Comparison of ENCODE assay signal across 9 mouse cellular contexts in the genomic region with DNA sequence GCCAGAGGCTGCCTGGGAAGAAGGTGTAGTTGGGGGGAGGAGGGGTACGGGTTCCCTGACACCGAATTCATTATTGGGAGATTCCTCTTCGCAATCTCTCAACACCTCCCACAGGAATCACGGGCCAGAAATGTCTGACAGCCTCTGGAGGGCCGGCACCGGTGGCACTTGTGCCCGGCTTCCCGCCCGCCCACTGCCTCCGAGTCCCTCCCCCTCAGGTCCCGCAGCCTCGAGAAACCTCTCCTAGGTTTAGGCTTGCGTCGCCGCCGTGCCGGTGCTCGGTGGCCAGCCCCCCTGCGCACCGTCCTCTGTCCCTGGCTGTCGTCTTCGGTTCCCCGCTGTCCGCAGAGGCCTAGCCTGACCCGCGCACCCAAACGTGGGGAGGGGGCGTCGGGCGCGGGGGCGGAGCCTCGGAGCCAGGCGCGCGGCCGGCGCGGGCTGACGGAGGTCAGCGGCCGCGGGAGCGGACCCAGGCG. TPM values are rescaled to one million over a fixed set of nuclear protein-coding genes. Genes with fewer than 3 reads are reported as not detected.
A peak's percentile ranks its signal among the peaks of the same experiment; 100 is the strongest.
DNase-seq lines count a peak whose midpoint lies in the region; ATAC-seq and TF ChIP-seq lines count a peak whose summit lies in the region.
"Had no signal": no experiment of that assay in that cellular context is flagged by ENCODE, and none has a peak within 500 bp of the region (broad histone marks: within the 10 kb centered on the region; RNA-seq: fewer than 3 reads in every experiment).

TSS of gene Caskin1 (plus strand) at position 416 of the 476 bp plus-strand sequence.

- H3K4me1 ChIP-seq in thymus, adult 2 months (replicated peaks; ENCODE audit: control insufficient read depth, insufficient read depth, low read length), result peaks cover 9% of the 10 kb centered on the region; the same call in 1 of the 2 replicates
- peaks cover 12% of the 10 kb centered on the region for H3K4me1 ChIP-seq in hindbrain, embryonic 11.5 days (replicated peaks; ENCODE audit: control insufficient read depth, insufficient read depth, low read length)
- H3K4me1 ChIP-seq in limb, embryonic 14.5 days (ENCODE audit: control insufficient read depth, insufficient read depth, low read length), result no peaks in the 10 kb centered on the region
- peaks cover 44% of the 10 kb centered on the region for H3K4me1 ChIP-seq in neural tube, embryonic 13.5 days (replicated peaks)

- ATAC-seq in hindbrain, embryonic 11.5 days (ENCODE audit: low FRiP score), result peak; percentile 66
- ATAC-seq in limb, embryonic 14.5 days (ENCODE audit: low FRiP score, low read depth), result peak; percentile 3
- peak; percentile 46 for ATAC-seq in neural tube, embryonic 13.5 days (ENCODE audit: low read depth)

- H3K36me3 ChIP-seq in thymus, adult 2 months (ENCODE audit: control insufficient read depth, insufficient read depth, low read length), result no peaks in the 10 kb centered on the region
- no peaks in the 10 kb centered on the region for H3K36me3 ChIP-seq in hindbrain, embryonic 11.5 days (ENCODE audit: control insufficient read depth, insufficient read depth, low read length)
- H3K36me3 ChIP-seq in limb, embryonic 14.5 days (ENCODE audit: control insufficient read depth, insufficient read depth, low read length), result no peaks in the 10 kb centered on the region
- no peaks in the 10 kb centered on the region for H3K36me3 ChIP-seq in neural tube, embryonic 13.5 days

- no peak for TF ChIP-seq CTCF in thymus, adult 2 months (IDR thresholded peaks at IDR 0.05; ENCODE audit: borderline replicate concordance, control insufficient read depth, extremely low read depth, insufficient read depth, low read length, poor library complexity)

- H3K27ac ChIP-seq in thymus, adult 2 months (ENCODE audit: control insufficient read depth, insufficient read depth, low read length), result no peak within 1 kb of the TSS
- peak within 1 kb of the TSS; percentile 92 for H3K27ac ChIP-seq in hindbrain, embryonic 11.5 days (ENCODE audit: low read depth, low read length)
- no peak within 1 kb of the TSS for H3K27ac ChIP-seq in limb, embryonic 14.5 days (replicated peaks; ENCODE audit: low read depth, low read length)
- peak within 1 kb of the TSS; percentile 98 for H3K27ac ChIP-seq in neural tube, embryonic 13.5 days (replicated peaks)

- DNase-seq in embryo, embryonic 10 days (ENCODE audit: low spot score), result peak; percentile 49
- DNase-seq in embryo, embryonic 11 days, result no peak
- no peak for DNase-seq in thymus, adult 2 months
- DNase-seq in thymus, postnatal 25 days, result no peak
- DNase-seq in hindbrain, embryonic 11.5 days (ENCODE audit: low spot score), result peak; percentile 68
- DNase-seq in limb, embryonic 14.5 days (ENCODE audit: low spot score), result no peak
- DNase-seq in gastrocnemius, postnatal 14 days, result no peak

- TF ChIP-seq POLR2A in thymus, adult 2 months (IDR thresholded peaks at IDR 0.05; ENCODE audit: control insufficient read depth, extremely low read depth, insufficient read depth, low read length, poor library complexity), result no peak
- TF ChIP-seq POLR2A in limb, embryonic 14.5 days (IDR thresholded peaks at IDR 0.05; ENCODE audit: borderline replicate concordance, extremely low read depth, insufficient read depth, insufficient read length), result no peak

- no peaks in the 10 kb centered on the region for H3K9me3 ChIP-seq in hindbrain, embryonic 11.5 days (ENCODE audit: control insufficient read depth, low read length)
- no peaks in the 10 kb centered on the region for H3K9me3 ChIP-seq in limb, embryonic 14.5 days (ENCODE audit: control insufficient read depth, low read length)
- H3K9me3 ChIP-seq in neural tube, embryonic 13.5 days, result no peaks in the 10 kb centered on the region

- H3K9ac ChIP-seq in hindbrain, embryonic 11.5 days (ENCODE audit: low read depth, low read length), result peak within 1 kb of the TSS; percentile 71
- peak within 1 kb of the TSS; percentile 73 for H3K9ac ChIP-seq in limb, embryonic 14.5 days (ENCODE audit: low read depth, low read length, severe bottlenecking)
- peak within 1 kb of the TSS; percentile 97 for H3K9ac ChIP-seq in neural tube, embryonic 13.5 days

- intact Hi-C loops in gastrocnemius, postnatal 14 days (cut with DNase I; ENCODE audit: low total_unique reads), result loop anchor here (5.0 kb wide), 1 partner anchor 39 kb away; the partner anchor contains the start of gene Traf7

- WGBS in thymus, adult 2 months, result 3% methylated on average over 45 of the region's 45 CpGs
- under 1% methylated on average over 39 of the region's 45 CpGs for WGBS in hindbrain, embryonic 11.5 days
- WGBS in limb, embryonic 14.5 days, result 1% methylated on average over 25 of the region's 45 CpGs
- WGBS in neural tube, embryonic 13.5 days, result under 1% methylated on average over 43 of the region's 45 CpGs

- H3K4me3 ChIP-seq in thymus, adult 2 months (ENCODE audit: control insufficient read depth, insufficient read depth, low read length), result peak within 1 kb of the TSS; percentile 38
- peak within 1 kb of the TSS; percentile 75 for H3K4me3 ChIP-seq in hindbrain, embryonic 11.5 days (ENCODE audit: low read depth, low read length)
- peak within 1 kb of the TSS; percentile 71 for H3K4me3 ChIP-seq in limb, embryonic 14.5 days (replicated peaks; ENCODE audit: low read length)
- peak within 1 kb of the TSS; percentile 78 for H3K4me3 ChIP-seq in neural tube, embryonic 13.5 days

- H3K27me3 ChIP-seq in thymus, adult 2 months (ENCODE audit: control insufficient read depth, insufficient read depth, low read length), result peaks cover 18% of the 10 kb centered on the region
- H3K27me3 ChIP-seq in hindbrain, embryonic 11.5 days (ENCODE audit: control insufficient read depth, insufficient read depth, low read length), result no peaks in the 10 kb centered on the region
- H3K27me3 ChIP-seq in limb, embryonic 14.5 days (ENCODE audit: control insufficient read depth, insufficient read depth, low read length), result no peaks in the 10 kb centered on the region
- H3K27me3 ChIP-seq in neural tube, embryonic 13.5 days, result no peaks in the 10 kb centered on the region

- peak within 1 kb of the TSS; percentile 91 for H3K4me2 ChIP-seq in hindbrain, embryonic 11.5 days (replicated peaks; ENCODE audit: low read depth, low read length)
- H3K4me2 ChIP-seq in limb, embryonic 14.5 days (replicated peaks; ENCODE audit: low read depth, low read length, severe bottlenecking), result peak within 1 kb of the TSS; percentile 97
- H3K4me2 ChIP-seq in neural tube, embryonic 13.5 days, result peak within 1 kb of the TSS; percentile 85

RNA-seq across cellular contexts. Expression of gene Caskin1, which starts in this region (rescaled TPM):
- 0.15 and 0.20 TPM in 2 replicates for polyA plus RNA-seq in thymus, adult 2 months (2012; rRNA removed)
- 6.4 and 9.2 TPM in 2 replicates for polyA plus RNA-seq in hindbrain, embryonic 11.5 days (2014; fragmentation: Nextera tagmentation; extraction: Ambion mirVana)
- 18.1 and 23.1 TPM in 2 replicates for polyA plus RNA-seq in limb, embryonic 14.5 days (2012; rRNA removed)
- 3.1 and 4.3 TPM in 2 replicates for polyA plus RNA-seq in limb, embryonic 14.5 days (2014; fragmentation: Nextera tagmentation; extraction: Ambion mirVana)
- 35.0 and 35.3 TPM in 2 replicates for polyA plus RNA-seq in neural tube, embryonic 13.5 days (2015; fragmentation: Nextera tagmentation; extraction: Ambion mirVana)
- under 1 TPM; 0.22 to 0.31 TPM for total RNA-seq in gastrocnemius, postnatal 14 days (2021)
- total RNA-seq: hematopoietic stem cell, adult 5-6 weeks had no signal

Comparison
In these comparisons a context has a peak if more than half of its experiments do, and no peak if none do; other contexts are left out.
1. DNase-seq: peak in embryo, embryonic 10 days (single experiment) and hindbrain, embryonic 11.5 days (single experiment); none in embryo, embryonic 11 days (single experiment), thymus, adult 2 months (single experiment), thymus, postnatal 25 days (single experiment), limb, embryonic 14.5 days (single experiment) and gastrocnemius, postnatal 14 days (single experiment).
2. H3K27ac ChIP-seq: peak in hindbrain, embryonic 11.5 days (single experiment) and neural tube, embryonic 13.5 days (single experiment); none in thymus, adult 2 months (single experiment) and limb, embryonic 14.5 days (single experiment).
3. ATAC-seq: peak in every context shown above with its lines; median percentile 66 in hindbrain, embryonic 11.5 days; 46 in neural tube, embryonic 13.5 days; 3 in limb, embryonic 14.5 days.
4. Peak in every context shown above with its lines, with median percentiles within 50 percentile points of each other: H3K4me3 ChIP-seq, H3K4me2 ChIP-seq and H3K9ac ChIP-seq.